Mouse (Mus musculus) brain, embryonic 14.5 days (tissue): ENCODE results near the gene Pbx4. TPM values are rescaled to one million over a fixed set of nuclear protein-coding genes. Genes with fewer than 3 reads are reported as not detected.

Experiments used
- DNase-seq: peaks from one replicate; pipeline ENCODE4 v3.0.0-alpha.2; 2011; ENCODE audit warnings: low read depth
- CTCF ChIP-seq: fragments of 200-500 bp; IDR thresholded peaks from 2 replicates; pipeline ENCODE4 v1.5.1; 2012; ENCODE audit warnings: inconsistent platforms, mild to moderate bottlenecking, moderate library complexity, borderline replicate concordance; ENCODE audit not compliant: insufficient read depth, insufficient read length; ENCODE audit errors: extremely low read depth
- POLR2A ChIP-seq: fragments of 200-500 bp; IDR thresholded peaks from 2 replicates; pipeline ENCODE4 v1.6.1; 2012; ENCODE audit warnings: mild to moderate bottlenecking, inconsistent platforms, borderline replicate concordance; ENCODE audit not compliant: poor library complexity, insufficient read depth, insufficient read length, severe bottlenecking; ENCODE audit errors: extremely low read depth
- polyA plus RNA-seq: library from polyadenylated mRNA; depleted of rRNA; stranded (reverse); fragments of >200 nt; gene quantifications from 2 replicates; pipeline ENCODE4 v1.2.3, GENCODE M21; 2012

Gene Pbx4
- polyA plus RNA-seq, 1 experiment, result 43.6 TPM

- no peak for DNase-seq
Observed at GRCm38 (mm10) chr8:69877396-69877795, 45.1 kb downstream of the Pbx4 start.

GRCm38 (mm10) chr8:69877992-69878391, 45.7 kb downstream of the Pbx4 start:
- TF ChIP-seq CTCF (no peak), POLR2A (no peak)
- no peak for DNase-seq

More at GRCm38 (mm10) chr8:69877396-69877795, 45.1 kb downstream of the Pbx4 start:
- TF ChIP-seq CTCF (no peak), POLR2A (no peak)

GRCm38 (mm10) chr8:69879678-69880077, 47.4 kb downstream of the Pbx4 start:
- DNase-seq, result no peak

GRCm38 (mm10) chr8:69880841-69881240, 48.5 kb downstream of the Pbx4 start:
- TF ChIP-seq POLR2A (no peak), CTCF (no peak)
- no peak for DNase-seq

More at GRCm38 (mm10) chr8:69879678-69880077, 47.4 kb downstream of the Pbx4 start:
- TF ChIP-seq POLR2A, result no peak
- TF ChIP-seq CTCF, result no peak

- DNase-seq, result no peak
- TF ChIP-seq POLR2A, result no peak
- TF ChIP-seq CTCF, result no peak
Observed at GRCm38 (mm10) chr8:69881261-69881865, 49.1 kb downstream of the Pbx4 start.

GRCm38 (mm10) chr8:69882021-69882756, 49.9 kb downstream of the Pbx4 start:
- DNase-seq, result peak; percentile 90
- TF ChIP-seq CTCF, result no peak
- TF ChIP-seq POLR2A, result no peak

- DNase-seq, result no peak
- no peak for TF ChIP-seq POLR2A
- TF ChIP-seq CTCF, result no peak
Observed at GRCm38 (mm10) chr8:69882833-69883600, 50.7 kb downstream of the Pbx4 start.

GRCm38 (mm10) chr8:69884141-69884540, 51.9 kb downstream of the Pbx4 start:
- DNase-seq, result no peak
- TF ChIP-seq CTCF, result no peak
- TF ChIP-seq POLR2A, result no peak

GRCm38 (mm10) chr8:69887289-69888243, 55.3 kb downstream of the Pbx4 start, which contains the start of gene Cilp2:
TSS of gene Cilp2 (minus strand) at chr8:69887687.
- no peak for TF ChIP-seq CTCF
- no peak for TF ChIP-seq POLR2A
- peak; percentile 32 for DNase-seq

- TF ChIP-seq CTCF (no peak), POLR2A (no peak)
- no peak for DNase-seq
Observed at GRCm38 (mm10) chr8:69888244-69888866, 56.1 kb downstream of the Pbx4 start.
